Mouse (Mus musculus): ENCODE measurements around the gene Pde6h. TPM values are rescaled to one million over a fixed set of nuclear protein-coding genes. Genes with fewer than 3 reads are reported as not detected.

Pde6h gene
- total and polyA plus RNA-seq, 2 experiments, result under 0.01 to 0.05 TPM

- H3K79me2 ChIP-seq (ENCODE audit: control insufficient read depth, insufficient read depth, low read length), result no peaks in the 10 kb centered on the region
- no peaks in the 10 kb centered on the region for H3K36me3 ChIP-seq (ENCODE audit: control insufficient read depth, insufficient read depth, low read length)
- no peak overlapping the region for H3K9ac ChIP-seq (ENCODE audit: low read depth, low read length)
- no peaks in the 10 kb centered on the region for H3K27me3 ChIP-seq (ENCODE audit: control insufficient read depth, insufficient read depth, low read length)
- TF ChIP-seq CTCF (IDR thresholded peaks at IDR 0.05; ENCODE audit: low read depth, low read length), result no peak
- DNase-seq (ENCODE audit: extremely low read depth, low read depth, low spot score), result no peak
- H3K4me3 ChIP-seq (ENCODE audit: insufficient read depth, low read depth, low read length), result no peak overlapping the region
- H3K27ac ChIP-seq (replicated peaks; ENCODE audit: insufficient read depth, low read depth, low read length), result peak overlapping the region; percentile 18
- H3K4me1 ChIP-seq (ENCODE audit: control insufficient read depth, insufficient read depth, low read length), result peaks cover 6% of the 10 kb centered on the region; the same call in 1 of the 2 replicates
- 43% methylated on average over 19 of the region's 19 CpGs for WGBS
Observed at GRCm38 (mm10) chr6:136906283-136906936, 17.2 kb upstream of the Pde6h start.

- H3K9ac ChIP-seq (ENCODE audit: low read depth, low read length), result no peak overlapping the region
- TF ChIP-seq POLR2A (IDR thresholded peaks at IDR 0.05; ENCODE audit: extremely low read depth, insufficient read depth, low read length) (no peak), CTCF (IDR thresholded peaks at IDR 0.05; ENCODE audit: low read depth, low read length) (no peak)
- H3K79me2 ChIP-seq (ENCODE audit: control insufficient read depth, insufficient read depth, low read length), result no peaks in the 10 kb centered on the region
- no peaks in the 10 kb centered on the region for H3K27me3 ChIP-seq (ENCODE audit: control insufficient read depth, insufficient read depth, low read length)
- no peaks in the 10 kb centered on the region for H3K36me3 ChIP-seq (ENCODE audit: control insufficient read depth, insufficient read depth, low read length)
- peak overlapping the region; percentile 24 for H3K27ac ChIP-seq (replicated peaks; ENCODE audit: insufficient read depth, low read depth, low read length)
- DNase-seq (ENCODE audit: extremely low read depth, low read depth, low spot score), result peak; percentile 73
- H3K4me3 ChIP-seq (ENCODE audit: insufficient read depth, low read depth, low read length), result peak overlapping the region; percentile 22; the same call in 1 of the 2 replicates
- H3K4me1 ChIP-seq (ENCODE audit: control insufficient read depth, insufficient read depth, low read length), result peaks cover 6% of the 10 kb centered on the region; the same call in 1 of the 2 replicates
- 22% methylated on average over 10 of the region's 10 CpGs for WGBS
Observed at GRCm38 (mm10) chr6:136906937-136907293, 16.7 kb upstream of the Pde6h start.

- H3K4me1 ChIP-seq (ENCODE audit: control insufficient read depth, insufficient read depth, low read length), result peaks cover 20% of the 10 kb centered on the region
- H3K36me3 ChIP-seq (ENCODE audit: control insufficient read depth, insufficient read depth, low read length), result no peaks in the 10 kb centered on the region
- H3K79me2 ChIP-seq (ENCODE audit: control insufficient read depth, insufficient read depth, low read length), result no peaks in the 10 kb centered on the region
- no peaks in the 10 kb centered on the region for H3K27me3 ChIP-seq (ENCODE audit: control insufficient read depth, insufficient read depth, low read length)
- 59% methylated on average over 9 of the region's 9 CpGs for WGBS
- no peak overlapping the region for H3K4me3 ChIP-seq (ENCODE audit: insufficient read depth, low read depth, low read length)
- TF ChIP-seq CTCF (IDR thresholded peaks at IDR 0.05; ENCODE audit: low read depth, low read length) (no peak), POLR2A (IDR thresholded peaks at IDR 0.05; ENCODE audit: extremely low read depth, insufficient read depth, low read length) (no peak)
- H3K27ac ChIP-seq (replicated peaks; ENCODE audit: insufficient read depth, low read depth, low read length), result no peak overlapping the region
- H3K9ac ChIP-seq (ENCODE audit: low read depth, low read length), result no peak overlapping the region
- DNase-seq (ENCODE audit: extremely low read depth, low read depth, low spot score), result peak; percentile 45
Observed at GRCm38 (mm10) chr6:136910247-136910890, 13.3 kb upstream of the Pde6h start.

GRCm38 (mm10) chr6:136912751-136913265 lies 10.8 kb upstream of the Pde6h start:
- WGBS, result 30% methylated on average over 1 of the region's 2 CpGs
- DNase-seq (ENCODE audit: extremely low read depth, low read depth, low spot score), result no peak
- Histone ChIP-seq H3K4me3 (ENCODE audit: insufficient read depth, low read depth, low read length) (no peak overlapping the region), H3K4me1 (ENCODE audit: control insufficient read depth, insufficient read depth, low read length) (peaks cover 24% of the 10 kb centered on the region), H3K27me3 (ENCODE audit: control insufficient read depth, insufficient read depth, low read length) (no peaks in the 10 kb centered on the region), H3K27ac (replicated peaks; ENCODE audit: insufficient read depth, low read depth, low read length) (0 out of 2 replicates have a peak overlapping the region, but pooled peaks have one; percentile 12), H3K79me2 (ENCODE audit: control insufficient read depth, insufficient read depth, low read length) (no peaks in the 10 kb centered on the region), H3K9ac (ENCODE audit: low read depth, low read length) (no peak overlapping the region), H3K36me3 (ENCODE audit: control insufficient read depth, insufficient read depth, low read length) (no peaks in the 10 kb centered on the region)
- TF ChIP-seq POLR2A (IDR thresholded peaks at IDR 0.05; ENCODE audit: extremely low read depth, insufficient read depth, low read length), result no peak
- no peak for TF ChIP-seq CTCF (IDR thresholded peaks at IDR 0.05; ENCODE audit: low read depth, low read length)

GRCm38 (mm10) chr6:136913384-136914126 lies 10.1 kb upstream of the Pde6h start:
- Histone ChIP-seq H3K36me3 (ENCODE audit: control insufficient read depth, insufficient read depth, low read length) (no peaks in the 10 kb centered on the region), H3K79me2 (ENCODE audit: control insufficient read depth, insufficient read depth, low read length) (no peaks in the 10 kb centered on the region), H3K27me3 (ENCODE audit: control insufficient read depth, insufficient read depth, low read length) (no peaks in the 10 kb centered on the region), H3K27ac (replicated peaks; ENCODE audit: insufficient read depth, low read depth, low read length) (peak overlapping the region; percentile 94), H3K4me3 (ENCODE audit: insufficient read depth, low read depth, low read length) (no peak overlapping the region), H3K9ac (ENCODE audit: low read depth, low read length) (peak overlapping the region; percentile 54; the same call in 1 of the 2 replicates), H3K4me1 (ENCODE audit: control insufficient read depth, insufficient read depth, low read length) (peaks cover 27% of the 10 kb centered on the region)
- peak; percentile 70 for DNase-seq (ENCODE audit: extremely low read depth, low read depth, low spot score)
- TF ChIP-seq CTCF (IDR thresholded peaks at IDR 0.05; ENCODE audit: low read depth, low read length), result no peak
- TF ChIP-seq POLR2A (IDR thresholded peaks at IDR 0.05; ENCODE audit: extremely low read depth, insufficient read depth, low read length), result no peak
- WGBS, result 12% methylated on average over 18 of the region's 18 CpGs

Data from liver, adult 2 months (tissue).